Mouse (Mus musculus) MEL (cell line): Measurements from ENCODE around the gene Esr1.

Experiments used
- BHLHE40 ChIP-seq: IDR thresholded peaks from 2 replicates; pipeline ENCODE4 v1.6.1; 2012; ENCODE audit warnings: low read depth, mild to moderate bottlenecking, inconsistent platforms, low read length, improper control_type of control experiment, borderline replicate concordance
- CTCF ChIP-seq, 3 experiments: IDR thresholded peaks in 2 of 3; conservative IDR thresholded peaks in 1 of 3; 2 replicates each; pipeline ENCODE4 v1.5.1; 2011 to 2012; ENCODE audit warnings: low read length in 3 of 3, low read depth in 2 of 3, mild to moderate bottlenecking in 2 of 3, improper control_type of control experiment in 1 of 3, inconsistent platforms in 1 of 3, mixed read lengths in 1 of 3, moderate library complexity in 1 of 3; ENCODE audit not compliant: control insufficient read depth in 1 of 3, insufficient read depth in 1 of 3, poor library complexity in 1 of 3, severe bottlenecking in 1 of 3
- E2F4 ChIP-seq: IDR thresholded peaks from 2 replicates; pipeline ENCODE4 v1.6.1; 2011; ENCODE audit warnings: low read depth, low read length, improper control_type of control experiment, borderline replicate concordance
- EP300 ChIP-seq, 2 experiments: IDR thresholded peaks; 2 replicates each; pipeline ENCODE4 v1.6.1; 2011; ENCODE audit warnings: improper control_type of control experiment in 2 of 2, low read length in 2 of 2, low read depth in 1 of 2, mild to moderate bottlenecking in 1 of 2
- GATA1 ChIP-seq: IDR thresholded peaks from 2 replicates; pipeline ENCODE4 v1.6.1; 2011; ENCODE audit warnings: low read depth, low read length, improper control_type of control experiment
- MAX ChIP-seq: IDR thresholded peaks from 2 replicates; pipeline ENCODE4 v1.6.1; 2011; ENCODE audit warnings: low read length, improper control_type of control experiment
- MAZ ChIP-seq: IDR thresholded peaks from 2 replicates; pipeline ENCODE4 v1.6.1; 2012; ENCODE audit warnings: low read depth, mild to moderate bottlenecking, inconsistent platforms, low read length, improper control_type of control experiment
- MYC ChIP-seq: IDR thresholded peaks from 2 replicates; pipeline ENCODE4 v1.6.1; 2011; ENCODE audit warnings: low read depth, mild to moderate bottlenecking, low read length, improper control_type of control experiment, moderate library complexity
- POLR2A ChIP-seq, 2 experiments: IDR thresholded peaks; 2 replicates each; pipeline ENCODE4 v1.6.1; 2011 to 2012; ENCODE audit warnings: low read length in 2 of 2, mild to moderate bottlenecking in 2 of 2, control low read depth in 1 of 2, improper control_type of control experiment in 1 of 2, low read depth in 1 of 2, moderate library complexity in 1 of 2; ENCODE audit not compliant: control insufficient read depth in 1 of 2, insufficient read depth in 1 of 2, poor library complexity in 1 of 2
- POLR2AphosphoS5 ChIP-seq: IDR thresholded peaks from 2 replicates; pipeline ENCODE4 v1.6.1; 2012; ENCODE audit warnings: low read depth, borderline replicate concordance, mild to moderate bottlenecking, inconsistent platforms, low read length, moderate library complexity, mixed read lengths
- RAD21 ChIP-seq: IDR thresholded peaks from 2 replicates; pipeline ENCODE4 v1.6.1; 2011; ENCODE audit warnings: mild to moderate bottlenecking, low read depth, low read length, improper control_type of control experiment
- USF1 ChIP-seq: IDR thresholded peaks from 2 replicates; pipeline ENCODE4 v1.6.1; 2014; ENCODE audit warnings: low read depth, mild to moderate bottlenecking, inconsistent platforms, low read length, improper control_type of control experiment, moderate library complexity
- ZC3H11A ChIP-seq: IDR thresholded peaks from 2 replicates; pipeline ENCODE4 v1.6.1; 2012; ENCODE audit warnings: low read depth, mild to moderate bottlenecking, inconsistent platforms, low read length, improper control_type of control experiment
- ZMIZ1 ChIP-seq: IDR thresholded peaks from 2 replicates; pipeline ENCODE4 v1.6.1; 2012; ENCODE audit warnings: low read depth, mild to moderate bottlenecking, inconsistent platforms, low read length, improper control_type of control experiment, moderate library complexity

DNA sequence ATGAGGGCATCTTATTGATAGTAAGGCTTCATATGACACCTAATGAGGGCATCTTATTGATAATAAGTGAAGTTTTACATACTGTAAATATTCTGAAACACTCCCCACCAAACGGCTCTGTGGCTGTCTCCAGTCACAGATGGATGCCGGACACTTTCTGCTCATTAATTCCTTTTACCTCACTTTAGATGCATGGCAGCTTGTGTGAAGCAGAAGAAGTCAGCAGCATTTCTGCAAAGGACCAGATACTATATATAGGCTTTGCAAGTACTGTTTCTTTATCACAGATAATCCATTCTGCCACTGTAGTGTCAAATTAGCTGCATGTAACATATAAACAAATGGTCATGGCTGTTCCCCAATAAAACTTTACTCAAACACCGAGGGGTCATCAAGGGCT, 274.1 kb downstream of the Esr1 start:
- no peak for TF ChIP-seq MYC
- no peak for TF ChIP-seq ZMIZ1
- no peak for TF ChIP-seq ZC3H11A
- TF ChIP-seq USF1: no peak
- TF ChIP-seq POLR2AphosphoS5: no peak
- no peak for TF ChIP-seq EP300 (IDR thresholded peaks at IDR 0.05; ENCODE audit: low read depth in 1 of 2, low read length in 2 of 2)
- no peak for TF ChIP-seq MAX
- no peak for TF ChIP-seq GATA1
- TF ChIP-seq CTCF (IDR thresholded peaks at IDR 0.05 in 2 of 3, conservative IDR thresholded peaks at IDR 0.05 in 1 of 3; ENCODE audit: control insufficient read depth in 1 of 3, insufficient read depth in 1 of 3, low read depth in 2 of 3, low read length in 3 of 3, poor library complexity in 1 of 3, severe bottlenecking in 1 of 3): no peak
- no peak for TF ChIP-seq POLR2A (IDR thresholded peaks at IDR 0.05; ENCODE audit: control insufficient read depth in 1 of 2, insufficient read depth in 1 of 2, low read depth in 1 of 2, low read length in 2 of 2, poor library complexity in 1 of 2)
- no peak for TF ChIP-seq MAZ
- no peak for TF ChIP-seq BHLHE40
- no peak for TF ChIP-seq E2F4
- no peak for TF ChIP-seq RAD21
